Mouse (Mus musculus): ENCODE measurements around the gene D10Wsu102e.

The D10Wsu102e gene

DNA sequence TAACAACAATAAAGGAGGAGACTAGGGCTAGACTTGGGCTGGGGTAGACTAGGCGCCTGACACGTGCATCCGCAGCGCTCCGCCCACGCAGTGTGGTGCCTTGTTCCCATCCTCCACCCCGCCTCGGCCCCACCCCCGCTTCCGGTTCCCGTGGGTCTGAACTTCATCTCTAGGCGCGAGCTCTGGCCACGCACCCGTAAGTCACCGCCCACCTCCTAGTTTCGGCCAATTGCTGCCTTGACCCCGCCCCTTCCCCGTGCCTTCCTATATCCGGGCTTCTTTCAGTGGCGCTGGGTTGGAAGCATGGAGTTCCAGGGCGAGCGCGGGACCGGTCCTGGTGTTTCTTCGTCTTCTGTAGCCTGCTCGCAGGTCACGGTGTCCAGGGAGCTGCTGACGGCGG is at the start of gene D10Wsu102e:
D10Wsu102e (plus strand) TSS at position 266 of the 400 bp plus-strand sequence.
- peak; percentile 84 for DNase-seq (ENCODE audit: low spot score)

DNA sequence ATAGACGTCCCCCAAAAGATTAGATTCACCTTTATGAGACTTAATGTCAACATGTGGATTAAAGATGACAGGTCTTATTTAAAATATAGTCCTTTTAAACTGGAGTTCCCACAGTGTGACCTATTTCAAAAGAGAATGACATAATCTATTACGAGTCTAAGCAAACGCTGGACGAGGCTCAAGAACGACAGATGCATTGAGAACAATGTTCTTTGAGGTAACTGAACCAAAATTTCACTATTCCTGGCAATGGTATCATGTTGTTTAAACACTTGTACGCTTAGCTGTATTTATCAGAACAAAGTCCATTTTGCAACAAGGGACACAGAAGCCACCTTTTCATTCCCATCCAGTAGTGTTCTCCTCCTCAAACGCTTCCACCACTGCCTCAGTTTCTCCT is 49.7 kb upstream of the D10Wsu102e start:
- no peak for DNase-seq (ENCODE audit: low spot score)

DNA sequence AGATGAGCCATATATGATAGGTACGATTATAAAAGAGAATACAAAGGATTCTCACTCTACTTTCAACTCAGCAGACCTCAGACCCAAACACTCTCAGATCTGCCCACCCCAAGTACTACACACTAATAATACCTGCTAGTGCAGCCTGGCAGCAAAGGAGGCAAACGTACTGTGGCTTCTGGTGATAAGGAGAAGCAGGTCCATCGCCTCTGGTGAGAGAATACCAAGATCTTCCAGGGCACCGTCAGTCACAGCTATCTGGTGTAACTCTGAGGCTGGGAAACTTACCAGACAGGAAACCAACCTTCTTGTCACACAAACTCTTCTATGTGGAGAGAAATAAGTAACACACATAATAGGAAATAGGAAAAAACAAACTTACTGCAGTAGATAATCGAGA is 47.0 kb upstream of the D10Wsu102e start:
- no peak for DNase-seq (ENCODE audit: low spot score)

DNA sequence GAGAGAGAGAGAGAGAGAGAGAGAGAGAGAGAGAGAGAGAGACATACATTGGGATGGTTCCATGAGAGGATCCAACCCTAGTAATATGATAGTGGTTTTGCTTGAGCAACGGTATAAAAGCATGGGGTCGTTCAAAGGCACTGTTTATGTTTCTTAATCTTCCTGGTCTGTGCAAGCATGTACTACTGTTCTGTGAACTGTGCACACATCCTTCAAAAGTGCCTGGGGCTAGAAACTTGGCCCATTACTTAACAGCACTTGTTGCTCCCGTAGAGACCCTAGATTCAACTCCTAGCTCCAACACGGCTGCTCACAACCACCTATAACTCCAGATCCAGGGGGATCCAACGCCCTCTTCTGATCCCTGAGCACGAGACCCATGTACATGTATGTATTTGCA is 39.6 kb upstream of the D10Wsu102e start:
- no peak for DNase-seq (ENCODE audit: low spot score)

DNA sequence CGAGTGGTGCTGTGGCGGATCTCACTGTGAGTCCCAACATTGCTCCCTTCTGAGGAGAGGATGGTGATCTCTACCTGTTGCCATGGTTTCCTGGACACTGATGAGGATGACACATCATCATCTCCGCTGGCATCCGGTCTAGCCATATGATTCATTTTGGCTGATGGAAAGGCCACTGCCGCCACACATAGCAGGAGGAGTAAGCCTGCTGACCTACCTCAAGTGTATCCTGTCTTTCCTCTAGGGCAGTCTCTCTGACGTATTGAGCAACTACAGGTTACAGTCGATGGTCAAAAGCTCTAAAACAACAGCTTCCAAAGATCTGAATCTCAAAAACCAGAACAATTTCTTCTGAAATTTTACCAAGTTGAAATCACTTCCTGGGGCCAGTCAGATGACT is 39.2 kb upstream of the D10Wsu102e start:
- no peak for DNase-seq (ENCODE audit: low spot score)

DNA sequence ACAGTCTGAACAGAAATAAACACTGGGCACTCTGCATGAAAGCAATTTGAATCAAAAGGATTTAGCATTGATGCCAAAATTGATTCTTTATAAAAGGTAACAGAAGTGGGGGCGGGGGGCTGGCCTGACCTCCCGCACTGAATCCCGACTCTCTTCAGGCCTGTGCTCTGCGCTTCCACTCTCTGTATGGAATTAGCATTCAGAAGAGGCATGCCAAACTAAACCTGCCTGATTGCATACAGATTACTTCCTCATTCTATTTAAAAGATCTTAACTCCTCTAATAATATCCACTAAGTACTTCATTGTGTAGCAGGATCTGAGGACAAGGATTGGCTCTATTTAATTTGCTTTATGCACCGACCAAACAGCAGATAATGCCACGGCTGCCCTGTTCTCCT is 38.5 kb upstream of the D10Wsu102e start:
- DNase-seq (ENCODE audit: low spot score) = no peak

DNA sequence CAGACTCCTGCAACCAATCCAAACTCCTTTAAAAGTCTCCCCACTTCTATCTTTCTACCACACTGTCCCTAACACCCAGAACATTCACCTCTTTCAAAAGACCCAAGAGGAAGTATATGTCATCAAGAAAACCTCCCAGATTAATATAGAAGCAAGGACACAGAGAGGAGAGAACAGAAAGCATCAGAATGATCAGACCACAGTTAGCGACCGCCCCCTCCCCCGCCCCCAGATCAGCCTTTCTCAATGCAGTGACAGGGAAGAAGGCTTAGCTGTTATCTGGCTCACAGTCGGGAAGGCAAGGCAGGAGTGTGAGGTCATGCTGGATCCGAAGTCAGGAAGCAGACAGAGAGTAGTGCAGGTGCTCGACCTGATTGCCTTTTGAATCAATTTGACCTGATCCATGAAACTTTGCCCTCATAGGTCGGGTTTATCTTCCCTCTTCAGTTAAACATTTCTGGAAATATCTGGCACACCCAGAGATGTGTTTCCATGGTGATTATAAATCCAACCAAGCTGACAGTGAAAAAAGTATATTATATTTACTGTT is 37.4 kb upstream of the D10Wsu102e start:
- DNase-seq (ENCODE audit: low spot score) = no peak

DNA sequence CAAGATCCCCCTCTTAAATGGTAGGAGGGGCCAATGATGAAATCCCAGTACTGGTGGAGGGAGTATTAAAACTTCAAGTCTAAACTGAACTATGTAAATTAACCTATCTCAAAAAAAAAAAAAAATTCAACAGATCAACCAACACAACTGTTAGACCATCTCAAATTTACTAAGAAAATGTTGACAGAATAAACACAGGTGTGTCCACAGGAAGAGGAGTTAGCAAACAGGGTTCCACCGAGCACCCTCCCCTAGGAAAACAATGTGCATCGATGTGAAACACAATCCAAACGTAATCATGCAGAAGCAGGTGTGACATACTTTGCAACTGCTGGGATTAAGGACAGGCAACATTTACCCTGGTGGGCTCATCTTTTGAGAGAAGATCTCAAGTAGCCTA is 35.1 kb upstream of the D10Wsu102e start:
- DNase-seq (ENCODE audit: low spot score) = no peak

DNA sequence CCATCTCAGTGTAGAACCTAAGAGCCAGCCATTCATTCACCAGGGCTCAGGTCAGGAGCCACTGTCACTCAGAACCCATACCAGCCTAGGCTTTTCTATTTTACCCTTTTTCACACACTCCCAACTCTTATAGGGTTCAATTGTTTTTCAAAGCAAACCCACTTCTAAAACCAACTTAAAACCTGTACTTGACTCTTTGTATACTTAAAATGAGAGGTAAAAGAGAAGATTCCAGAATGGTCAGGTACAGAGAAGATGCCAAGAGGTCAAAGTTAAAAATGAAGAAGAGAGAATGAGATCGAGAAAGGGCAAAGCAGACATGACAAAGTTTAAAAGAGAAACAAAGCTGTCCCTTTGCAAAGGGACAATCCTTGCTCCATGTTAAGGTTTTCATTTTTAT is 34.1 kb upstream of the D10Wsu102e start:
- DNase-seq (ENCODE audit: low spot score) = no peak

DNA sequence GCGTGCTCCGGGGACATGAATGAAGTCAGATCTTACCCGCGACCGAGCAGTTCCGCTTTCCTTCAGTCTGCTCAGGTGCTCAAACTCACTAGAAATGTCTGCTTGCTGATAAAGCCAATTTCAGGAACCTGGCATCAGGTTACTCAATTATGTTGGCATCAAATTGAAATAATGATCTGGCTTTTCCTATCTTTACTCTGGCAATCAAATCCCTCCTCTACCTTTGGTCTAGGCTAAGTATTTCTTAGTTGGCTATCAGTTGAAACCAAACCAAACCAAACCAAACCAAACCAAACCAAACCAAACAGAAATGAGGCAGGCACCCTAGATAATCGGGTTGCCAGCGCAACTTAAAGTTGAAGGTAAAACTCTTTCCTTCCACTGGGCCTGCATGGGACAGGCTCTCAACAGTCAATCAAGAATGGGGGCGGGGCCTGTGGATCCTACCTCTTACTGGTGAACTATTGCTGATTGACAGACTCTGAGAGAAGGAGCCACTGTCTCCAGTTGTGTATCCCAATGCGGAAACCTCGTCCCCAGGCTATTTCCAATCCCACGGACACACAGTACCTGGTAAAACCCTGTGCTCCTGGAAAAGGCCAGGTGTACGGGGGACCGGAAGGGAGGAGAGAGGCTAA is 33.3 kb upstream of the D10Wsu102e start:
- DNase-seq (ENCODE audit: low spot score) = no peak

DNA sequence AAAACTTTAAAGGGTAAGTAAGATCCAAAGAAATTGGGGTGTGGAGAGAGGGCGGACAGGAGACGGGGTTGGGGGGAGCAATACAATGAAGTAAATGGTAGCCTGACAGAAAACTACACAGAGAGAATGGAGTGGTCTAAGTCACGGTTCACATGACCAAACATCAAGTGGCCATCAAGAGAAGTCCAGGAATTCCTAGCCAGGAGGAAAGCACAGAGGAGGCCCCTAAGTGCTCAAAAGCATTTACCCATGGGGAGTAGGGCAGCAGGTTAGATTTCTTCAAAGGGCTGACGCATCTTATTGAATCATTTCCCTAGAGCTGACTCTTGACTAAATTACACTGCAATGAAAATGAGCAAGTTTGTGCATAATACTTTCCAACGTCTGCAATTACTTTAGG is 31.2 kb upstream of the D10Wsu102e start:
- DNase-seq (ENCODE audit: low spot score) = no peak

DNA sequence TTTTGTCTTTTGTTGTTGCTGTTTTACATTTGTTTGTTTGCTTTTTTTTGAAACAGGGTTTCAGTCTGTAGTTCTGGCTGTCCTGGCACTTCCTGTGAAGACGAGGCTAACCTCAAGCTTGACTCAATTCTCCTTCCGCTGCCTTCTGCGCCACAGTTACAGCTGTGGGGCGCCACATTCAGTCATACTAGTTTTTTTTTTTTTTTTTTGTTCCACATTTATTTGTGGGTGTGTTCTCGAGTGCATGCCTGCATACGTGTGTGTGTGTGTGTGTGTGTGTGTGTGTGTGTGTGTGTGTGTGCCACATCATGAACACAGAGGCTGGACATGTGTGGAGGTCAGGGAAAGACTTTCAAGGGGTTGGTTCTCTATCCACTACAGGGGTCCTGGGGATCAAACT is 29.7 kb upstream of the D10Wsu102e start:
- no peak for DNase-seq (ENCODE audit: low spot score)

DNA sequence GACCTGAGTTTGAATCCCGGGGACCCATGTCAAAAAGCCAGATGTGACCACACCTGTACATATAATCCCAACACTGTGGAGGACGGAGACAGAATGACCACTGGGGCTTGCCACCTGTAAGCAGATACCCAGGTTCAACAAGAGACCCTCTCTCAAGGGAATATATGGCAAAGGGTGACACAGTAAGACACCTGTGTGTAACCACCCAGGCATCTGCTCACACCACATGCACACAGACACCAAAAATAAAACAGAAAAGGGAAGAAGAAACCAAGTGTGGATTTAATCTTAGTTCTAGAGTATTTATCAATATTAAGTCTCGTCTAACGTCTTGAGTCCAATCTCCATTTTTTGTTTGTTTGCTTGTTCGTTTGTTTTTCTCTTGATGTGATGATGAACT is 28.2 kb upstream of the D10Wsu102e start:
- no peak for DNase-seq (ENCODE audit: low spot score)

DNA sequence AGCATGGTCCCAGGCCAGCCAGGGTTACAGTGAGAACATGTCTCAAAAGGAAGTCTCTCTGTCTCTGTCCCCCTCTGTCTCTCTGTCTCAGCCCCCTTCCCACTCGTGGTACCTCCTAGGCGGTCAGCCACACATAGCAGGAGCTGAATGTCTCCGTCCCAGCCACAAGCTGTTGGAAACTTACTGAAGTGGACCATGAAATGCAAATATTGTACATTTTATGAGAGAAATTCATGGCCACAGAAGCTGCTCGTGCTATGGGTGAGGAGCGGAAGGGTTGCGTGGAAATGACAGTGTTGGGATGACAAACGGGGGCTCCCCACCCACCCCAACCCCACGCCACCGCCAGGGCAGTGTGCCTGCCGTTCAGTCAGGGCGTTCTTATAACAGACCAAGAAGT is 27.4 kb upstream of the D10Wsu102e start:
- no peak for DNase-seq (ENCODE audit: low spot score)

DNA sequence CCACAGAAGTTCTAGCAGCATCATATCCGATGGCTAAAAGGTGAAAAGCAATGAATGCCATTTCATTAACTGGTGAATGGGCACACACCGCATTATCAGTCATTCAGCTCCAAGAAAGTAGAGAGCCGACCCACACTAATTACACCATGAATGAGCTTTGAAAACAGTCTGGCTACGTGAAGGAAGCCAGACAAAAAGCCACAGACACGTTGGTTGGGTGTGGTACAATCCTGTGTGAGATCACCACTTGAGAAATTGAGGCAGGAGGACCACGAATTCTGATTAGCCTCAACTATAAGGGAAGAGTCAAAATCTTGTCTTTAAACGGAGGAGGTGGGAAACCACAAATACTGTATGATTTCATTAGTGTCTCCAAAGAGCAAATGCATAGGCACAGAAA is 23.7 kb upstream of the D10Wsu102e start:
- no peak for DNase-seq (ENCODE audit: low spot score)

DNA sequence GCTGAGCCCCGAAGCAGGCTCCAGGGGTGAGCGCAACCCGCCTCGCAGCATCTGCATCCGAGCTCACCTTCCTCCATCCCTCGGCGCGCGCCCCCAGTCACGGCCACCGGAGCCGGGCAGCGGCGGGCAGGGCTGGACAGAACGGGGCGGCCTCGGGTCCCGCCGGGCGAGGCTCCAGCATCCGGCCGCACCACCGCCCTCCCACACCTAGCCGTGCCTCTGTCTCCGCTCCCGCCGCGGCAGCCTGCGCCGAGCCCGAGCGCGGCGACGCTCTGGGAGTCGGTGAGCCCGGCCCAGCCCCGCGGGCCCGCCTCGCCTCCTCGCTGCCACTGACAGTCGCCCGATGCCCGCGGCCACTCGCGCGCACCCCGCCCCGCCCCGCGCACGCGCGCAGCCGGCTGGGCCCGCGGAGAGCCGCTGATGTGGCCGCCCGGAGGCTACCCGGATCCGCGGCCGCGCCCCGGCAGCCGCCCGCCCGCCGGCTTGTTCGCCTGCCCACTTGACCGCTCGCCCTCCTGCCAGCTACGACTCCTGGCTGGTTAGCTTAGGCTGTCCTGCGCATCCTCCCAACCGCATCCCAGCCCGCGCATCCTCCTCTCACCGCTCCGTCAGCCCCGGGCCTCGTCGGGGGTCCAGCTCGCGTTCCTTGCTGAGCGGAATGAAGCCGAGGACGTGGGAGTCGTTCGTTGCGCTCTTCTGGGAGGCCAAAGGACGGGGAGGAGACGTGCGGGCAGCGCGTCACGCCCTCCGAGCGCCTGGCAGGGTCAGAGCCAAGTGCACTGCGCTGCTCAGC is 22.7 kb upstream of the D10Wsu102e start, which contains the start of gene Slc41a2:
Slc41a2 (minus strand) TSS at position 724 of the 793 bp plus-strand sequence.
- no peak for DNase-seq (ENCODE audit: low spot score)

DNA sequence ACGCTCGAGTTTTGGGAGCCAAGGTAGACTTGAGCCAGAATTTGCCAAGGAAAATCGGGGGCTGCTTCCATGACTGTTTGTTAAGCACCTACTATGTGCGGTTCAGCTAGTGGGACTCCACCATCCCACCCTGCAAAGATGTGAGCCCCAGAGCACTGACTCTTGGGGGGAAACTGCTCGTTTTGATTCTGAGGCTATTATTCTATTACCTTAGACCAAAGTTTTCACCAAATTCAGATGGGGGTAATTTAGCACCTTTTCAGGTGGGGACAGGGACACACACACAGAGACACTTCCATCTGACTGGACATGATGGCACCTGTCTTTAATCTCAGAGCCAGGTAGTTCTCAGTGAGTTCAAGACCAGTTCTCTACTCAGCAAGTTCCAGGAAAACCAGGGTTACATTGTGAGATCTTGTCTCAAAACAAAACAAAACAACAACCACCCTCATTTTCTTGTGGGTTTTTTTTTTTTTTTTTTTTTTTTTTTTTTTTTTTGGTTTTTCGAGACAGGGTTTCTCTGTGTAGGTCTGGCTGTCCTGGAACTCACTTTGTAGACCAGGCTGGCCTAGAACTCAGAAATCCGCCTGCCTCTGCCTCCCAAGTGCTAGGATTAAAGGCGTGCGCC is 21.9 kb upstream of the D10Wsu102e start:
- DNase-seq (ENCODE audit: low spot score) = no peak

DNA sequence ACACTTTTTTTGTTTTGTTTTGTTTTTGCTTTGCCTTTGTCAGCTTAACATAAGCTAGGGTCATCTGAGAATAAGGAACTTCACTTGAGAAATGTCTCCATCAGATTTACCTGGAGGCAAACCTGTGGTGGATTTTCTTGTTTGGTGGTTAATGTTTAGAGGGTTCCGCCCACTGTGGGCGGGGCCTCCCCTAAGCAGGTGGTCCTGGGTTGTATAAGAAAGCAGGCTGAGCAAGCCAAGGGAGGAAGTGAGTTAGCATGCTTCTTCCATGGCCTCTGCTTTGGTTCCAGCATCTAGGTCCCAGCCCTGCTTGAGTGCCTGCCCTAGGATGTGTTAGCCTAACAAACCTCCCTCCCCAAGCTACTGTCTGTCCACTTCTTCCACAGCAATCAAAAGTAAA is 18.8 kb upstream of the D10Wsu102e start:
- no peak for DNase-seq (ENCODE audit: low spot score)

DNA sequence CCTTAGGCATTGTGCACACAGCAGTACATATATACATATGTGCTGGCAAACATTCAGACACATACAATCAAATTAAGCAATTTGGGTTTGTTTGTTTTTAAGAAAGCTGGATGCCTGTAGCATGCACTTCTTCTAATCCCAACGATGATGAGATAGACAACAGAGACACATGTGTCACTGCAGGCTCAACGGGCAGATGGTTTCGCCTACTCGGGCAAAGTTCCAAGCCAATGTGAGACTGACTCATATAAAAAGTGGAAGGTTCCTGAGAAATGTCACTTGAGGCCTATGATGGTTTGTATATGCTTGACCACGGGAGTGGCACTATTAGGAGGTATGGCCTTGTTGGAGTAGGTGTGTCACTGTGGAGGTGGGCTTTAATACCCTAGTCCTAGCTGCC is 16.9 kb upstream of the D10Wsu102e start:
- DNase-seq (ENCODE audit: low spot score) = no peak

DNA sequence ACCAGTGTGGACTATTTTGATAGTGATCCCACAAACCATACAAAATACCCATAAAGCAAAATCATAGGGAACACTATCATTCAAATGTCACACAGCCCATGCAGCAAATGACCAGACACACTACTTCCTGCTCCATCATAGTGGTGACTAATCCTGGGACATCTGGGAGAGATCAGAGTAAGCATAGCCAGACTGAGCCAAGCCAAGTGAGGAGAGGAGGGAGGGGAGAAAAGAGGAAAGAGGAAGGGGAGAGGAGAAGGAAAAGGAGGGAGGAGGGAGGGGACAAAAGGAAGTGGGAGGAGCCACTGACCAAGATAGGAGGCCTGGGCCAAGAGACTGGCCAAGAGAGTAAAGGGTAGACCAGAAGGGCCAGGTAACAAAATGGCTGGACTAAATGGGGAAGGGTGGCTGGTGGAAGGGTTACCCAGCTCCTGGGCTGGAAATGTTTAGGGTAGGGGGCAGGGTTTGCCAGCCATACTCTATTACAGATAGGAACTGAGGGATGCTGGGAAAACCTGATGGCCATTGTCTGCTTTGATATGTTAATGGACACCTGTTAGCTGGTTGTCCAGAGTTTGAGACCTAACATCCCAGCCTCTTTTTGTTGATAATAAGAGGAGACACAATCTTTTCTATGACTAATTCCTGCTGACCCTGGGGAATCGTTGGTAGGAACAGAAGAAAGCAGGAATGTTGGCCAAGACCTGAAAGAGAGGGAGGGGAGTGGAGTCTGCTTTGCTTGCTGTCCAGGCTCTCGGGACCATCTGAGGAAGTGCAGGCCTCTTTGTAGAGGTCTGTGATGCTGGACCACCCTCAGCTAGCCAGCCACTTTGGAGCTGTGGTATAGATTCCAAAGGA is 16.0 kb upstream of the D10Wsu102e start:
- no peak for DNase-seq (ENCODE audit: low spot score)

DNA sequence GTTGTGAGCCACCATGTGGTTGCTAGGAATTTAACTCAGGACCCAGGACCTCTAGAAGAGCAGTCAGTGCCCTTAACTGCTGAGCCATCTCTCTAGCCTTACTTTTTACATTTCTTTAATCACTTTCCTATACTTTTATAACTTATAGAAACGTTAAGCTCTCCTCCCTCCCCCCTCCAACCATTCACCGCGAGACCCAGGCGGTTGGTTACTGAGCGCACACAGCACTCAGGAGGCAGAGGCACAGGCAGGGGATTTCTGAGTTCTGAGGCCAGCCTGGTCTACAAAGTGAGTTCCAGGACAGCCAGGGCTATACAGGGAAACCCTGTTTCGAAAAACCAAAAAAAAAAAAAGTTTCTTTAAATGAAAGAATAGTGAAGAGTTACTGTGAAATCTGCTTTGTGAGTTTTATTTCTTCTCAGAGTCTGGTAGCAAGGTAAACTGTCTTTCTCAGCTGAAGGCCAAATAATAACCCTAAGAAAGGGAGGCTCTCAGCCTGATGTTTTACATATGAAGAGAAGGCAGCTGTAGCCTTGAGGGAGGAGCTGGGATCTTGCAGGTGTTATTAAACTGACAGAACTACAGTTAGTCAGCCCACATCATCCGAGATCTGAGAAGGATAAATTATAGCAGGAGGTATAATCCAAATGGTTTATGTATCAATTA is 14.2 kb upstream of the D10Wsu102e start:
- DNase-seq (ENCODE audit: low spot score) = no peak

DNA sequence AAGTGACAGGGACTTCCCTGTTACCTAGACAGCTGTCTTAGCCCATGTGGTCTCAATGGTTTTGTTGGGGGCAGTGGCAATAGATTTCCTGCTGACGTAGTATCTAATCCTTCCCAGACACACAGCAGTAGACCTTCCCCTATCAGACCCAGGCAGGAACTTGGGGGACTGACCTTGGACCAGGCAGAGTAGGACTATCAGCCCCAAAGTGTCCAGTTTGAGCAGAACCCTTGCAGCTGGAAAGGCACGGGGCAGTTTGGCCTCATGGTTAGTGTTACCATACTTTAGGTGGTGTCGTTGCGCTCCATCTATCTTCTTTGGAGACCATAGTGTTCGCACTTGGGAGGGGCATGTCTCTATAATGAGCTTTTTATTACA is 13.7 kb upstream of the D10Wsu102e start:
- no peak for DNase-seq (ENCODE audit: low spot score)

Data from urinary bladder, postnatal 10 days (tissue).